Mouse (Mus musculus) thymus, postnatal 0 days (tissue): ENCODE results near the gene Kif1b. TPM values are rescaled to one million over a fixed set of nuclear protein-coding genes. Genes with fewer than 3 reads are reported as not detected.

ENCODE experiments used
- DNase-seq: peaks from one replicate; pipeline ENCODE4 v3.0.0-alpha.2; 2015; ENCODE audit warnings: low spot score
- polyA plus RNA-seq: library from polyadenylated mRNA; unstranded; fragments of >200 nt; fragmentation: Nextera tagmentation; extraction: Ambion mirVana; gene quantifications from 2 replicates; pipeline ENCODE4 v1.2.1, GENCODE M21; 2015

Kif1b gene
- polyA plus RNA-seq, 1 experiment from 2014 or later = 10.5 TPM

DNA sequence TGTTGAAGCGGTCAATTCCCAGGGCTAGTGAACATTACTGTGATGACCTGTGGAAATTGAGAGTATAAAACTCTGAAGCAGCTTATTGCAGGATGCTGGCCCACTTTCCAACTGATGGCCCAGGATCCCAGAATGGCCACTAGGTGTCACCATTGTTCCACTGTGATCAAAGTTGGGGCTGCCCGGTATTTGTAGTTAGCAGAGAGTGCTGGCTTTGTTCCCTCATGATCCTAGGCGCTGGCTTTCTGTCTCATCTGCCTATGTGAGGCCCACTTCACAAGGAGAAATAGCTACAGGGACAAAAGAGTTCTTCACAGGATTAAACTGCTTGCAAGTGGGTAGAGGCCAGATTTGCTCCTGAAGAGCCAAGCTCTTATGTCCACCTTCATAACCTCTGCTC is 163.0 kb downstream of the Kif1b start:
- peak; percentile 88 for DNase-seq

DNA sequence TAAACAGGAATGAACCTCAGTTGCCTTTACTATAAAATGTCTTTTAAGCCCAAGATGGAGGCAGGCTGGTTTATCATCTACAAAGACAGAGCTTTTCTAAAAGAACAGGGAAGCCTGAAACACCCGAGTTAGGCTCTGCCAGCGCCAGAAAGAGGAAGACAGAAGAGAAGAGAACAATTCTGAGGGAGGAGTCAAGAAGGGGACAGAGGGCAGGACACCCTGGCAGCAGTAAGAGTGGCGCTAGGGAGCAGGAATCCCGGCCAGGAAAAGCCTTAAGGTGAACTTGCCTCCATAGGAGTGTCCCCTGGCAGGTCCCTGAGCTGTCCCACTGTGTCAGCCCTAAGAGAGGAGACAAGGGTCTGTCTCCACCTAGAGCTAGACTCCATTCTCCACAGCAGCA is 163.9 kb downstream of the Kif1b start:
- DNase-seq = no peak

DNA sequence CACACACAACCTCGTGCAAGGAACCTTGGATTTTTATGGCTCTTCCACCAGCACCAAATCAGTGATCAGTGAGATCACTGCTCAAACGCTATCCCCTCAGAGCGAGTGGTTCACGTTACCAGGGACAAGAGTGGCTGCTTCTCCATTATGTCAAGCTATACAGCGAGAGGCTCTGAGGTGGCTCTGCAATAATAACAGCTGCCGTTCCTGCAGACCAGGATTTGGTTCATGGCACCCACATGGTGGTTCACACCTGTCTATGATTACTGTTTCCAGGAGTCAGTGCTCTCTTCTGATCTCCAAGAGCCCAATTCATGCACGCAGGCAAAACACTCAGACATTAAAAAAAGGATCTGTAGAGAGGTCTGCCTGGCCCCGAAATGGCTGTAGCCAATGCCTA is 169.0 kb downstream of the Kif1b start:
- DNase-seq = no peak

DNA sequence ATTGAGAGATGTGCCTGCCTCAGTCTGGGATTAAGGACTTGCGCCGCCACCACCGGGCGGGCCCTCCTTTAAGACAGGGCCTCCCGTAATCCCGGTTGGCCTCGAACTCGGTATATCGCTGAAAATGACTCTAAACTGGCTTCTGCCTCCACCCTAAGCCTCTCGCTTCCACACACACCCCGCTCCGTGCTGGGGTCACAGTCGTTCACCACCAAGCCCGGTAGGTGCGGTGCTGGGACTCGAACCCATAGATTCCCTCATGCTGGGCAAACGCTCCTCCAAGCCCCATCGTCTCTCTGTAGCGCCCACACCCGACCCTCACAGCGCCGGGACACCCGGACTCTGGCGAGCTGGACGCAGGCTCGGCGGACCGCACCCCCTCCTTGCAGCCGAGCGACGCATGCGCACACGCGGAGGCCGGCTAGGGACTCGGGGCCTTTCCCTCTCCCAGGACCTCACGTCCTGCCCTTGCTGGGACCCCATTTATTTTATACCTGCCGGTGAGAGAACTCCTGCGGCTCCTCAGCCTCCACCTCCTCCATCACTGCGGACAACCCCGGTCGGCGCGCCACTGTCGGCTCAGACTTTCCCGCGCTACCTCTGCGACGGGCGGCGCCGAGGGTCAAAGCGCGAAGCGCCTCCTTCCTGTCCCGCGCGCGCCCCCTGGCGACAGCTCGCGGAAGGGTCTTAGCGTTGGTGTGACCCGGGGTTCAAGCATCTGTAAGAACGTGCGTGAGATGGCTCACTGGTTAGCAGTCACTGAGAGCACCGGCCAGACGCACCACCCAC is 170.3 kb downstream of the Kif1b start, which contains the start of gene Cenps:
Gene Cenps (minus strand): TSS at position 648 of the 789 bp plus-strand sequence.
- DNase-seq = peak; percentile 90

DNA sequence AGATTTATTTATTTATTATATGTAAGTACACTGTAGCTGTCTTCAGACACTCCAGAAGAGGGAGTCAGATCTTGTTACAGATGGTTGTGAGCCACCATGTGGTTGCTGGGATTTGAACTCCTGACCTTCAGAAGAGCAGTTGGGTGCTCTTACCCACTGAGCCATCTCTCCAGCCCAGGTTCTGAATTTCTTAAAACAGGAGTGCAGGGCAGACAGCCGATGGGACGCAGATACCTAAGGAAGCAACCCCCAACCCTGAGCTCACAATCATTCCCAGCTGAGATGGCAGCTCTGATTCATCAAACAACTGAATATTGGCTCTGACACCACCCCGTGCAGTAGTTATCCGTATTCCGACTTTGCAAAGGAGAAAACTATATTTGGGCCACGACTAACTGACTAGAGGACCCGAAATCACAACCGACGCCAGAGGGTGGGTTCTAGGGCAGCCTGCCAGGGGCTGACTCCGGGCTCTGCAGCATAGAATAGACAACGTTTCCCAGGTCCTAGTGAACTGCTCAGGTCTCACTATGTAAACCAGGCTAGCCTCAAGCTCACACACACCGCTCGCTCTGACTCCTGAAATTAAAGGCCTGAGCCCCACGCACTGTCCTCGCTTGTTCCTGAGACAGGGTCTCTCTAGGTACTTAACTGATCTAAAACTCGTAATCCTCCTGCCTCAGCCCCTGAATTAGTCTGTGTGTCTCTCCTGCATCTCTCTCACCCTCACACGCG is 171.2 kb downstream of the Kif1b start:
- no peak for DNase-seq

DNA sequence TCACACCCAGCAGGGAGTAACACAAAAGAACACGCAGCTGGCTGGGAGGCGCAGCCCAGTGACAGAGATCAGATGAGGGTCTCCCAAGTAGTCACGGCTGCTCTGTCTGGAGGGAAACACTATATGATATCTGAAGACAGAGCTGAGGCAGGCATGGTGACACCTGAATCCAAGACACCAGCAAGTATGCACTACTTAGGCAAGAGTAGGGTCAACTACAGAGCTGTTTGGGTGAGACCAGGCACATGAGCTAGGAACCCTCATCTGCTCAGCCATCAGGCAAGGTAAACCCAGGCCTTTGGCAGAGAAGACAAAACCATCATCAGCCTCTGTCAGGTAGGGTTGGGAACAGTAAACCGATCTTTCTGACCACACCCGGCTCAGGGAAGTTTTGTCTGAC is 174.1 kb downstream of the Kif1b start:
- no peak for DNase-seq

DNA sequence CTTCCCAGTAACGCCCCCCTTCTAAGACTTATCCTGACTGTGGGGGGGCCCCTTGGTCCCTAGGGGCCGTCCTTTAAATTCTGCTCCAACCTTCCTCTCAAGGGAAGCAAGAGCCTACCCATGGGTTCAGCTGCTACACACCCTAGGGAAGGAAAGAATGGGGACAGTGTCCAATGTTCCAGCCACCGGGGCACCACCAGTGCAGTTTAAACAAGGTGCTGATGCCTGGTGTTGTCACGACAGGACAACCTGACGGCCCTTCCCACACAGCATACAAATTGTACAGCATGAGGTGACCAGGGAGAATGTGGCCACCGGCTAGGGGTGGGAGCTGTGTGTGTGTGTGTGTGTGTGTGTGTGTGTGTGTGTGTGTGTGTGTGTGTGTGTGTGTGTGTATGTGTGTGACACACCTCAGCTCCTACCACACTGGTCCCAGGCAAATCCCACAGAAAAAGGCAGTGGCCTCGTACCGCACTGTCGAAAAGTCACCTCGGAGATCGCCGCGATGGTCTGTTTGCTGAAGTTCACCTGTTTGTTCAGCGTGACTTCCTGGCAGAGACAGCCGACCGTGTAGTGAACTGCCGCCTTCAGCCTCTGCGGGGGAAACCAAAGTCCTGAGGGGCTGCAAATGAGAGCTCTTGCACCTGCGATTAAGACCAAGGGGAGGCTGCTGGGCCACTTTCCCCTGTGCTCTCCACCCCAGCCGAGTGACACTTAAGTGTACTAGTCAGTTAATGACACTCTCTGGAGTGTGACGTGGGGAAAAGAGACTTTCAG is 175.5 kb downstream of the Kif1b start:
- no peak for DNase-seq

DNA sequence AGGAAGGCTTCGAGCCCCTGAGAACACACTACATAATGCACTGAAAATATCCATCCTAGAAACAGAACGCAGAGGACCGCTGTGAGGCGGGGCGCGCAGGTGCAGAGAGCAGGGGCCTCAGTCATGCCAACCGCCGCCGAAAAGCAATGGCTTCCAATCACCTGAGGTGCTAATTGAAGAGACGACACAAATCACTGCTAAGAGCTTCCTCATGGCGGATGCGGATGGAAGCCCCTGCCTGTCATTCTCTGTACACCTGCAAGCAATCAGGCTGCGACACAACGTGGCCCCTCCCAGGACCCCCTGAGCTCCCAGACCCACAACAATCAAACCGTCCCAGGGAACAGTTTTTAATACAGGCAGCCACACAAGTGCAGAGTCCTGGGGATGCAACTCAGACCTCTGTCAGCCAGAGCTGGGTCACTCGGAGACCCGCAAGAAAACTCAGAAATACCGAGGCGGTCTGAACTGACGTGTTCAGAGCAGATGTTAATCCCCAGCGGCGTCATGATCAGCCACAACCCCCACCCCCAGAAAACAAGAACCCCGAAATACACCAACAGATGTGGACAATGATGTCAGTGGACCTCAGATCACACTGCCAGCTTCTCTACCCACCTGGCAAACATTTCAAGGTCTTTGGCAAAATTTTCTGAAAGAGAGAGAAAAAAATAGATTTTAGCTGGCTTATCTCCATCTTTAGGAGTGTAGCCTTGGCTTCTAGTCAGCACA is 176.3 kb downstream of the Kif1b start:
- no peak for DNase-seq

DNA sequence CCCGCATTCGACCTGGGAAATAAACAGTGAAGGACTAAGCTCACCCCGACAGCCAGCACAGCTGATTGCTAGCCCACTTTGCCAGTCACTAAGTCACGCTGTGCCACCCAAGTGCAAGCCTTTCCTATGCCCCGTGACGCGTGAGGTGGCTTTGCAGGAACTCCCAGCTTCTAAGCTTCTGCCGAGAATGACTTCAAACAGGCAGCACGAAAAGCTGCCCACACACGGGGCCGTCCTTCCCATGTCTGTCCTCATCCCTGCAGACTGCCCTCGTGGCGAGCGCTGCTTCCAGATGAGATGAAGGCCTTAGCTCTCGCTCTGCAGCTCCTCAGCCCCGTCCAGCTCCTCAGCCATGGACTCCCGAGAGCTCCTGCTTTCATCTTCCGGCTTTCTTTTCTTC is 179.0 kb downstream of the Kif1b start:
- DNase-seq = no peak

DNA sequence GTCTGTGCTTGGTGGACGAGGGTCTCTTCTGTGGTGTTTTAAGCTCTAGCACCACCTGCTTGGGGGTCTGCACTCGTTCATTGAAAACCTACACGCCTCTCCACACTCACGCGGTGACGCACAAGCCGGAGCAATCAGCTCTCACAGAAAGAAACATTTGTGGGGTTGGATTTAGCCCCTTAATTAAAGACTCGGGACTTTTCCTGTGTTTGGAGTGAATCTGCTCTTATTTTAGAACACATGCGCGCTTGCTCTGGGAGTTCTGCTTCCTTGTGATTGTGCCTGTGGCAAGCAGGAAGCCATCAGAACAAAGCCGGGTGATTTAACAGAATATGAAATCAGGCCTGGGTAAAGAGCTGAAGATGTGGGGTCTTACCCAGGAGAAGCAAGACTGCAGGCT is 180.8 kb downstream of the Kif1b start, which contains the start of gene Cort:
Gene Cort (minus strand): TSS at position 101 of the 400 bp plus-strand sequence.
- DNase-seq = no peak

Other genes starting within 250 kb of the Kif1b start
- 42.1 and 42.3 TPM in 2 replicates for gene Pex14, start 207.8 kb downstream of the Kif1b start, polyA plus RNA-seq
- 34.6 TPM in 2 replicates for gene Dffa, start 203.5 kb downstream of the Kif1b start, polyA plus RNA-seq
- gene Cort, start 180.9 kb downstream of the Kif1b start, polyA plus RNA-seq = 0.19 TPM in 1 of 2 replicates, not detected in the other
- gene Cenps, start 170.1 kb downstream of the Kif1b start, polyA plus RNA-seq = 49.1 and 51.2 TPM in 2 replicates
- gene Pgd, start 140.9 kb downstream of the Kif1b start, polyA plus RNA-seq = 77.6 and 89.0 TPM in 2 replicates
- 27.3 and 28.5 TPM in 2 replicates for gene Ube4b, start 119.1 kb upstream of the Kif1b start, polyA plus RNA-seq
- 12.6 and 18.0 TPM in 2 replicates for gene Rbp7, start 147.3 kb upstream of the Kif1b start, polyA plus RNA-seq
- gene Tmem274, start 169.7 kb upstream of the Kif1b start, polyA plus RNA-seq = 0.31 TPM in 1 of 2 replicates, not detected in the other
- 13.4 and 15.3 TPM in 2 replicates for gene Nmnat1, start 177.5 kb upstream of the Kif1b start, polyA plus RNA-seq
- gene Lzic, start 177.5 kb upstream of the Kif1b start, polyA plus RNA-seq = 62.8 and 66.6 TPM in 2 replicates
- gene Ctnnbip1, start 210.5 kb upstream of the Kif1b start, polyA plus RNA-seq = 25.6 and 28.3 TPM in 2 replicates